Mouse (Mus musculus) frontal cortex, postnatal 25 days (tissue): ENCODE data around the gene Tulp3.
"Not testable (repeated sequence)": the region's sequence is repeated elsewhere in the genome, so short reads cannot be mapped to it uniquely, and the experiment has no call there.

Source experiments
- DNase-seq, 2 experiments: peaks; one replicate each; pipeline ENCODE4 v3.0.0; 2022; ENCODE audit warnings: low spot score in 2 of 2

Tulp3 gene

DNA sequence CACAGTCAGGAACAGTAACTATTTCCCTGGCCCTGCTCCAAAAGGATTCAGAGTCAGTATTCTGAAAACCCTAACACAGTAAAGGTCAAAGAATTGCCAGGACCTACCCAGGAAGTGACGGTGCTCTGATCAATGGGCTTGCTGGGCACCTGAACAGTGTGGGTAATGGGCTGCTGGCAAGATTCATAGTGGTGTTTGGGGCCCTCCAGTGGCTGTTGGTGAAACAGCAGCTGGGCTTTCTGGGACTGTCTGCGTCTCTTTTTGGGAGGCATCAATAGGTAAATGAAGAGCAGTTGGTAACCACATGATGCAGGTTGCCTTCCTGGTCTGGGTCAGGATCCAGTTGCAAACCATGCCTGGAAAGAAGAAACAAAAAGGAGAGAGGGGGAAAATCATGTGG lies 3.3 kb upstream of the Tulp3 start:
- peak; percentile 74 to 77 for DNase-seq

DNA sequence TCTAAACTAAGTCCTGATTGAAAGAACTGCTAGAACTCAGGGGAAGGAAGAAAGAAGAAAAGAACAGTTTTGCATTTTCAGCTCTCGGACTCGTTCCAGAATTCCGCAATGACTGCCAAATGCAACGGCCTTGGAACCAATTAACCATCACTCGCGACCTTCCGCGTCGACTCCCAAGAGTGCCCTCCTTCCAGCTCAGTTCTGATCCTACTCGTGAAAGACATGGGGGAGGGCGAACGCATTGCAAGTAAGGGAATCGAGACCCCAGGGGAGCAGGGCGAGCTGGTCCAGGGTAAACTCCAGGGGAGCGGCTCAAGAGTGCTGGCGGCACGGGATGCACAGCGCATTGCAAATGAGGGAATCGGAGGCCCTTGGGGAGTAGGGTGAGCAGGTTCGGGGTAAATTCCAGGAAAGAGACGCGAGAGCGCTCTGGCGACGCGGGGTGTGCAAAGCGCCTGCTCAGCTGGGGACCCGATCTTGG lies 410 bp downstream of the Tulp3 start:
- DNase-seq: peak; percentile 23 to 54

- no peak for DNase-seq
Measured at GRCm38 (mm10) chr6:128354140-128354539, 1.5 kb downstream of the Tulp3 start.

DNA sequence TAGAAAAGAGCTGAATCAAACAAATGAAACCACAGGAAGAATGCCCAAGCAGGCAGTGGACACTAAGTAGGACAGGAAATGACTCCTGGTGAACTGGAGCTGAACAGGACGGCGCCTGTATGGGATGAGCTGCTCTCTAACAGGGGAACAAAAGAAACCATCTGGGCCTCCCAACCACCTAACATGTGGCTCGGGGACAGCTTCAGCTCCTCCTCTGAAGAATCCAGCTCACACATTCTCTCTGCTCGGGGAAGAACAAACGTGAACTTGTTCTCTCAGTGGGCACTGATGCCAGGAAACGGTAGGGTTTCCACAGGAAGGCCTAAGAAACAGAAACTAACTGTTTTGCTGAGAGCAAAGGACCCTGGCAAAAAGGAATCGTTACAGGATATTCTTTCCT lies 5.9 kb downstream of the Tulp3 start:
- no peak for DNase-seq

DNA sequence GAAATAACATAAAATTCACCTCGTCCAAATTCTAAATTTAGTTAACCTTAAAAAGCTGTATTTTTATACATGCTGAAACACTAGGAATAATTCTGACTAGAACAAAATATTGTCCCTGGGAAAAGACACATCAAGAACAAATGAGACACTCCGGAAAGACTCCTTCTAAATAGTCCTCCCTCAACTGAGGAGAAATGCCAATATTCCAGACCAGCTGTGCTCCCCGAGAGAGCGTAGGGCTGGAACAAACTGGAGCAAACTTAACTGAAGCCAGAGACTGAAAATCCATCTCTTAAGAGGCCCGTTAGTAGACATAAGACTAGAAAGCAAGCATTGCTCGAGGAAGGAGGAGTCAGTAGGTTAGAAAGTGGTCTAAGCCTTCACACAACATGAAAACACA lies 8.9 kb downstream of the Tulp3 start:
- no peak for DNase-seq

- no peak for DNase-seq
Measured at GRCm38 (mm10) chr6:128345623-128346022, 10.0 kb downstream of the Tulp3 start.

DNA sequence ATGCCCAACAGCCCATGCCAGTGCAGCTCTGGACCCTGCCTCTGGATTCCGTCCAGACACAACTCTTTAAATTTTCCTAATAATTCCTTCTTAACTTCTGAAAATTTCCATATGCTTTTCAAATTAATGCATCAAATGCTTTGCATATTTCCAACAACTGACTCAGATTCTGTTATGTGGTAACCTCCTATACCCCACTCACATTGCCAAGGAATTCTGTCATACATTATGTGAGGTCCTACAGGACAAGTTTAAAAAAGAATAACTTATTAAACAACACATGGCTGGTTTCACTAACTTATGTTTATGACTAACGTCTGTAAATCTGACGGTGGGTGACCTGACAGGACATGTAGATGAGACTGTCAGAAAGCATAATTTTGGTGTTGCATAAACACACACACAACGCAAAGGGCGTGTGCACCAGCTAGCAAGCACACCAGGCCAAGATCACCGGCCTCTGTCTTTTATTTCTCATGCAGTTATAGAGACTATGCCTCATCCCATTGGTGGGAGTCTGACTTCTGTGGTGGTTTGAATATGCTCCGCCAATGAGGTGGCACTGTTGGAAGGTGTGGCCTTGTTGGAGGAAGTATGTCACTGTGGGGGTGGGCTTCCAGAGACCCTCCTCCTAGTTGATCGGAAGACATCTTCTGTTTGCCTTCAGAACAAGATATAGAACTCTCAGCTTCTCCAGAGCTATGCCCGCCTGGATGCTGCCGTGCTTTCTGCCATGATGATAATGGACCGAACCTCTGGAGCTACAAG lies 13.5 kb downstream of the Tulp3 start:
- DNase-seq: no peak

DNA sequence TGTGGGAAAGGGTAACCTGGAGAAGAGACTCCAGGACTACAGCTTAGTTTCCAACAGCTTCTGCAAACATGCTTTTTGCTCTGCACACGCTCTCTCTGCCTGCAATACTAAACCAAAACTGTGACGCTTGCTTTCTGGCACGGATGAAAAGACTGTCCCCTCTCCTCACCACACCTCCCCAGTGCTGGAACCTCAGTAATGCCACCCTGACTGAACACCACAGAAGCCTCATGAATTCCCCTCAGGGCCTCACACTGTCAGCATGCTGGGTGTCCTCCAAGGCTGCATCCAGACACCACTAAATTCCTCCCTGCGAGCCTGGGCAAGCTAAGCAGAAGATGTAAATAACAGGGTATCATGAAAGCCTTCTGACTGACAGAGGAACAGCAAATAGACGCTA lies 16.8 kb downstream of the Tulp3 start:
- DNase-seq: no peak

DNA sequence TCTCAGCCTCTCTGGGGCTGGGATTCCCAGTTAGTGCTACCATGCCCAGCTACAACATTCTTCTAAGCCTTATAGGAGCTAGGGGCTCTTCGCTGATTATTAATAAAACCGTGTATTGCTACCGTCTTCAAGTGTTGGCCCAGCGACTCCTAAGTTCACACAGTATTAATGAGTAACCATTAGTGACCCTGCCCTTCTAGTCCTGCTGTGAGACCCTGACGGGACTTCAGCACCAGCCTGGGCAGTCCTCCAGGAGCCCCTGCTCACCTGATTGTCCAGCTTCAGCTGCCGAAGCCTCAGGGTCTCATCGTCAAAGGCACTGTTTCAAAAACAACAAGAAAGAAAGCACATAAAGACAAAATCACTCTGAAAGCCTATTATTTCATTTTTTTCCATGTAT lies 18.2 kb downstream of the Tulp3 start:
- no peak for DNase-seq

DNA sequence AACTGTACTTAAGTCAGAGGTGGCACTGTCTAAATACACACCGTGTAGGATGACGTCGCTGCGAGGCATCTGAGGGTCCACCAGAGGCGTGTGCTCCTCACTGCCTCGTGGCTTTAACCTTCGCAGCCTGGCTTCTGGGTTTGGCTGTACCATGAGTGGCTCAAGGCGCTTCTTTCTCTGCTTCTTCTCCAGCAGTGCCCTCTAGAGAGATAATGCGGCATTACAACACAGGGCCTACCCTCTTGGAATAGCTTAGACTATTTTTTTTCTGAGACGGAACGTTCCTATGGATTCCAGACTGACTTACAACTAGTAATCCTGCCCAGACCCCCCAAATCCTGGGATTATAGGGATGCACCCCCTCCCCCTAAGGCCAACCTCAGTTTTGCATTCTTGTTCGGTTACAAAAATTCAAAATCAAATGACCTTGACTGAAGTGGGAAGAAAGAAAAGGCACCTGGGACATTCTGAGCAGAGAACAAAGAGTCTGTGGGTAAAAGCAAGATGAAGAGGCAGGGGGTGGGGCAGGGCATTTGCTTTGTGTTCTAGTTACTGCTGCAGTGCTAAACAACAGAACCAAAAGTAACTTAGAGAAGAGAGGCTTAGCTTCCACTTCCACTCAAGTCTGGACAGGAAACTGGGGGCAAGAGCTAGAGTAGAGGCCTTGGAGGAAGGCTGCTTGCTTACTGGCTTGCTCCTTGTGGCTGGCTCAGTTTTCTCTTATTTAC lies 21.1 kb downstream of the Tulp3 start:
- DNase-seq: peak; percentile 38 to 65

- DNase-seq: peak; percentile 39 to 53
Measured at GRCm38 (mm10) chr6:128318317-128318716, 37.3 kb downstream of the Tulp3 start.

DNA sequence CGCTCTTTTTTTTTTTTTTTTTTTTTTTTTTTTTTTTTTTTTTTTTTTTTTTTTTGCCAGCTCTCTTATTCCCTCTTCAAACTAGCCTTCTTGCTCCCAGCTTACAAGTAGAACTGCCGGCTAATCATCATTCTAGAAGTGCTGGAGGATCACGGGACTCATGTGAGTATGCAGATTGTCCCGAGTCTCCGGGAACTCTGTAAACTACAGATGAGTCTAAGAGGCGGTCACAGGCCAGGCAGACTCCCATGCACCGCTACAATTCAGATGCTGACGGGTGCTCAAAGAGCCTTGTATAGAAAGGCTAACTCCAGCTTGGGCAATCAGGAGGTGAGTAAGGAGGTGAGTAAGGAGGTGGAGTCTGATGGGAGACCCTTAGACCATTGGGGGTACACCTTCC lies 40.1 kb downstream of the Tulp3 start:
- DNase-seq: no peak

GRCm38 (mm10) chr6:128314796-128315195 lies 40.9 kb downstream of the Tulp3 start:
- no peak for DNase-seq

DNA sequence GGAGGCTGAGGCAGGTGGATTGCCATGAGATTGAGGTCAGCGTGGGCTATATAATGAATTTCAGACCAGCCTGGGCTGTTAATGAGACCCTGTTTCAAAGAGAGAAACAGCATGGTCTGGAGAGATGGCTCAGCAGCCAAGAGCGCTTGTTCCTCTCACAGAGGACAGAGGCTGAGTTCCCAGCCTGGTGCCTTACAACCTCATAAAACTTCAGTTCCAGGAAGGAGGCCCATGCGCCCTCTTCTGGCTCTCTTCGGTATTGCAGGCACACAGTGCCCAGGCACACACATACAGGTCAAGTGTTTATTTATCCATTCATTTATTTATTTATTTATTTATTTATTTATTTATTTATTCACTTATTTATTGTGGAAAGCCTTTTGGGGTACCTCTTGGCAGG lies 47.3 kb downstream of the Tulp3 start:
- peak; percentile 26 to 29 for DNase-seq

DNA sequence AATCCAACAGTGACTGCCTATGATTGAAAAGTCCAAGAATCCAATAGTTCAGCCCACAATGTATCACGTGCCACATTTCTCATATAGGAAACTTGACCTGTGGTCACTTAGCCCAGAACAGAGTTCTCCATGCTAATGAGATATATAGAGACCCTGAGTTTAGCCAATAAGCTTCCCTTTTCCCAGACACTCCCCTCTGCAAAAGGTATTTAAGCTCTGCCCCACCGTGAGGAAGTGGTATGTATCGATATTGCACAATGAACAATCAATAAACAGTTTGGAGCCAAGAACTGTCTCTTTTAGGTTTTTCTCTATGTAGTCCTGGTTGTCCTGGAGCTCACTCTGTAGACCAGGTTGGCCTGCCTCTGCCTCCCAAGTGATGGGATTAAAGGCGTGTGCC lies 50.9 kb downstream of the Tulp3 start:
- DNase-seq: no peak

GRCm38 (mm10) chr6:128302640-128303039 lies 53.0 kb downstream of the Tulp3 start:
- DNase-seq: not testable (repeated sequence)

DNA sequence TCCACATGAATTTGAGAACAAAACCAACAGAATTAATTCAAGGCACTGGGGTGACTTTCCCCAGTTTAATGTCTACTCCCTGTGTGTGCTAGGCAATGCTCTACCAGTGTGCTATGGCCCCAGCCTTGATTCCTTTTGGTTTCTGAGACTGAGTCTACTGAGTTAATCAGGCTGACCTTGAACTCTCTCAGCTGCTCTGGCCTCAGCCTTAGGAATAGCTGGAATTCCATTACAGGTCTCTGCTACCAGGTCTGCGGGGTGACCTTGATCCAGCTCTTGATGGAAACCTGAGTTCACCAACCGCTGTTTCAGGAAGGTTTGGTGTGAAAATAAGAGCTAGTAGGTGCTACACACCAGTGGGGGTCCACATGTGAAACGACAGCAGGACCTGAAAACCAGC lies 53.8 kb downstream of the Tulp3 start:
- no peak for DNase-seq

DNA sequence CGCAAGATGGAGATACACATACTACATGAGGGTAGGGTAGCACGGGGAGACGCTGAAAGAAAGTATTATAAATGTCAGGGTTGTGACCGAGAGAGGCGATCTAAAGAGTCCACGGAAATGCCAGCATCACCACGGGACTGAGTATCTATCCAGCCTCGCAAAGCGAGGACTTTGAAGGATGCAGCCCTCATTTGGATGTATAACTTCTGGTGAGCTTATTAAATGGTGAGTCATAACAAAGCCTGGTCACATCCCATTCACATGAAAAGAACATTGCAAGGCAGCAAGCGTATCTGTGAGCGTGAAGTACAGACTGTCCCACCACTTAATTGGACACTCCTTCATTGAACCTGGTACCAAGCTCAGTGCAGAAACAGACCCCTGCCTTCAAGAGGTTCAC lies 54.2 kb downstream of the Tulp3 start:
- DNase-seq: no peak

DNA sequence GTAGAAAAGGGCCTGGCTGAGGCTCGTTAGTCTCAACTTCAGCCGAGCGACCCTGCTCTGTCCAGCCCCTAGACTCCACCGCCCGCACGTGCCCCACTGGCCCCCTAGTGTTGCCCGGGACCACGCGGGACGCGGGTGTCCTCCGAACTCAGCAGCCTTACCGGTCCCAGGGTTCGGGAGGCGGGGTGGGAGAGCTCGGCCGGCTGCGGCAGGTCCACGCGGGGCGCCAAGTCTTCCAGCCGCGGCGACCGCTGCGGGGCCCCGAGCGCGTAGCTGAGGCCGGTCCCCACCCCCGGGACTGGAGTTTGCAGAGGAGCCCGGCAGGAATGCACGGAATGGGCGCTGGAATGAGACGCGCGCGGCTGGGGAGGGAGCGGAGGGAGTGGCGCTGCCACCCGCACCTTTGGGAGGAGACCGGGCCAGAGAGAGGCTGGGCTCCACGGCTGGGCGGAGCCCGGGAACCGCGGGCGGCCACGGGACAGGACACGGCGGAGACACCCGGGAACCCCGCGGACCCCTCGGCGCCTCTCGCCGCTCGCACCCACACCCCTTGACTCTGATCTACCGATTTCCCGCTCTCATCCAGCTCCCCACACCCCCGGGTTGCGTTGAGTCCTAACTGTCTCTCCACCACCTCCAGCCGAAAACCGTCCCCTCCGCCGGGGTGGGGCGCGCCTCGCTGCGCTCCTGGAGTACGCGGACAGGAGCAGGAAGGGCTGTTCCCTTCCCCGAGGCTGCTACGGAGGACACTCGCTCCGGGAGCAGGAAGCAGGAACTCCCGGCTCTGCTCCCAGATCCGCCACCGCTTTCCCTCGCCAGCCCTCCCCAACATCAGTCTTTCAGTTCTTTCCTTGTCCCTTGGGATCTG lies 55.3 kb downstream of the Tulp3 start, which contains the start of gene Tead4:
Gene Tead4, minus strand, starts transcription at position 690 of the 868 bp plus-strand sequence.
- peak in 1 of 2 experiments; percentile 8 for DNase-seq

DNA sequence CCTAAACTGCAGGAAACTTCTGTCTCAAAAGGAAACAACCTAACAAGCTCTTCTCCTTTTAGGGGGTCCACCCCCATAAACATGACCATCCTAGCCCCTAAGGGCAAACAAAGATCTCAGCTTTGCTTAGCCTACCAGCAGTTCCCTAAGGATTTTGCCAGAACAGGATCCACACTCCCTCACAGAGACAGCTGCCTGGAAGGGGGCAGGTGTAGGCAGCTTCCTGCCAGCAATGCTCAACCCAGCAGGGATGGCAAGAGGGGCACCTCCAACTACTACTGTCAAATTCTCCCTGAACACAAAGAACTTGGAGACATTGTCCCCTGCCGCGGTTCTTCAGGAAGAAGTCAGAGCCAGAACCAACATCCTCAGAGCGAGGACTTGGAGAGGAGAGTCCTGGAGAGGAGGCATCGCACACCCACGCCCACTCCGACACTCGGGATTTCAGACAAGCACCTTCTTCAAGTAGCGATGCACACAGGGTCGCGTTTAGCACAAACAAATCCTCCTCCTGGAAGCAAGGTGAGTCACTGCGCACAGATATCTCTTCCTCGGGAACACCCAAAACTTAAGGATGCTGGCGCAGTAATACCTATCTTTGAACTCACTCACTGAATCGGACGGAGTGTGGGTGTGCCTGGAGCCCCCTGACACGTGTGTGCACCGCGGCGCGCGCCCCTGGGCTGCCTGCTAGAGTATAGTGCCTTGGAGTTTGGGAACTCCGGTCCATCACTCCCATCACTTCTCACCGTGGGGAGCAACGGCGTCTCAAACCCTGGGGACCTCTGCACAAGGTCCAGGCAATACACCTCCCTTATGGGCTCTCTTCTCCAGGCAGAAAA lies 56.1 kb downstream of the Tulp3 start:
- DNase-seq: no peak

DNA sequence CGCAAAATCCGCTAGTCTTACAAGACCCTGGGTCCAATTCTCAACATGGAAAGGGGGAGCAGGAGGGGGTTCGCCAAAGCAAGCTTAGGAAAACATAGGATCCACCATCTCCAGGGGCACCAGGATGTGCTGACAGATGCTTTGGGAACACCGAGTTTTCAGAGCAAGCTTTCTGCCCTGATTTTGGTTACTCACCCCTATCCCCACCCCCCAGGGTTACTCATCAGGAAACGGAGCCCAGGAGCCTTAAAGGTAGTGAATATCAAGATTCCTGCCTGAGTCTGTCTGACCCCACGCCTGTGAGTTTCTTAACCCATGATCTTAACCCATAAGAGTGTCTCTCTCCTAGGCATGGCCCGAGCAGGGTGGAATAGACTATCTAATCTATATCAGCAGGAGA lies 57.4 kb downstream of the Tulp3 start:
- no peak for DNase-seq
